Mouse (Mus musculus) bone marrow, adult 2 months (tissue): ENCODE measurements around the gene Gprc5d.

Experiments used
- CTCF ChIP-seq: fragments of 200-500 bp; IDR thresholded peaks from 2 replicates; pipeline ENCODE4 v1.5.1; 2011; ENCODE audit warnings: low read length, control low read depth; ENCODE audit not compliant: control insufficient read depth, insufficient read depth
- POLR2A ChIP-seq: fragments of 200-500 bp; IDR thresholded peaks from 2 replicates; pipeline ENCODE4 v1.6.1; 2011; ENCODE audit warnings: low read depth, mild to moderate bottlenecking, control low read depth, low read length, borderline replicate concordance; ENCODE audit not compliant: control insufficient read depth

DNA sequence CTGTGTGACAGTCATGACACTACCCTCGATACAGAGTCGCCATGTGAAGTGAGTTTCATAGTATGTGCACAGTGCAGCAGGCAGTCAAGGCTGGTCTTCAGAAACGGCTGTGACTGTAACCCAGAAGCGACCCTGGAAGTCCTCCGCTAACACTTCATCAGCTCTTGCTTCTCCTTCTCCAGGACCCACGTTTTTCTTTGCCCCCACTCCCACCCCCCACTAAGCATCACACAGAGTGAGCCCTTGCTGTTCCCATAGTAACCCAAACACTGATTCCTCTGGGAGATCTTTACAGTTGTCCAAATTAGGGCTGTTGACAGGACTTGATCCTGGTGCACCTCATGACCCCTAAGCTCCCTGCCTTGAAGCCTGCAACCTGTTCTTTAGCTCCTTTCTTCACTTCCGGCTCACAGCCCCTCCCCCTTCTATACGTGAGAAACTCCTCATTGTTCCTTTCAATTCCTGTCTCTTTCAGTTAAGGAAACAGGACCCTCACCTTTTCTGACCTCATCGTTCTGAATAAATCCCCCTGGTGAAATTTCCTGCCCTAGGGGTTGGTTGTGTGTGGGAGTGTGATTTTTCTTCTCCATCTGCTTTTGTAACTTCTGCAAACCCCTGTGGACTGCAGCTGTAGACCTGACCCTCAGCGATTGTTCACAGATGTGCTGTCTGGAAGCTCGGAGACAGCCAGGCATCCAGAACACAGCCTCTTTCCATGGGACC lies 18.5 kb upstream of the Gprc5d start:
- TF ChIP-seq POLR2A (no peak), CTCF (no peak)
